Mouse (Mus musculus): Measurements from ENCODE around the gene Hmcn2.

GRCm38 (mm10) chr2:31418571-31418970 lies 104.4 kb downstream of the Hmcn2 start:
- TF ChIP-seq CTCF (IDR thresholded peaks at IDR 0.05; ENCODE audit: extremely low read depth, insufficient read length, insufficient replicate concordance, low read depth, low read length) (no peak), POLR2A (IDR thresholded peaks at IDR 0.05; ENCODE audit: low read depth, low read length) (no peak)
